Mouse (Mus musculus) erythroblast, embryonic 14.5 days (primary cell): ENCODE data around the gene Coro7.

Experiments
- GATA1 ChIP-seq: IDR thresholded peaks from 2 replicates; pipeline ENCODE4 v1.6.1; 2012; ENCODE audit warnings: low read length, inconsistent platforms, mixed read lengths
- TAL1 ChIP-seq: IDR thresholded peaks from 3 replicates; pipeline ENCODE4 v1.6.1; 2012; ENCODE audit warnings: low read length, inconsistent platforms, mixed read lengths

GRCm38 (mm10) chr16:4727963-4728362 is 48.4 kb upstream of the Coro7 start:
- TF ChIP-seq GATA1 (no peak), TAL1 (no peak)
